Mouse (Mus musculus) hindbrain, postnatal 0 days (tissue): Measurements from ENCODE around the gene Pcolce. TPM values are rescaled to one million over a fixed set of nuclear protein-coding genes. Genes with fewer than 3 reads are reported as not detected.
A peak's percentile ranks its signal among the peaks of the same experiment; 100 is the strongest.

Experiments
- ATAC-seq: fragments of 200-750 bp; cut with Nextera tagmentation; 2 replicates; pipeline ENCODE4 v1.8.0; 2017; ENCODE audit warnings: mild to moderate bottlenecking, moderate TSS enrichment, moderate library complexity
- DNase-seq: peaks from one replicate; pipeline ENCODE4 v3.0.0-alpha.2; 2015; ENCODE audit warnings: low spot score
- H3K27ac ChIP-seq: fragments of 300-500 bp; sonication (generic); 2 replicates; pipeline ENCODE4 v1.5.1; 2014; ENCODE audit warnings: mild to moderate bottlenecking
- H3K27me3 ChIP-seq: fragments of 300-500 bp; sonication (generic); 2 replicates; pipeline ENCODE4 v1.6.1; 2014; ENCODE audit warnings: low read length, mixed read lengths; ENCODE audit not compliant: insufficient read depth
- H3K36me3 ChIP-seq: fragments of 300-500 bp; sonication (generic); 2 replicates; pipeline ENCODE4 v1.6.1; 2014; ENCODE audit warnings: low read length, mixed read lengths; ENCODE audit not compliant: insufficient read depth
- H3K4me1 ChIP-seq: fragments of 300-500 bp; sonication (generic); 2 replicates; pipeline ENCODE4 v1.6.1; 2014; ENCODE audit warnings: antibody characterized with exemption, low read length, mixed read lengths; ENCODE audit not compliant: insufficient read depth
- H3K4me2 ChIP-seq: fragments of 300-500 bp; sonication (generic); 2 replicates; pipeline ENCODE4 v1.6.1; 2014; ENCODE audit warnings: low read depth, mild to moderate bottlenecking, low read length, moderate library complexity, mixed read lengths
- H3K4me3 ChIP-seq: fragments of 300-500 bp; sonication (generic); 2 replicates; pipeline ENCODE4 v1.5.1; 2014; ENCODE audit warnings: low read length
- H3K9ac ChIP-seq: fragments of 300-500 bp; sonication (generic); replicated peaks from 2 replicates; pipeline ENCODE4 v1.6.1; 2014; ENCODE audit warnings: mild to moderate bottlenecking, low read length, moderate library complexity, mixed read lengths
- H3K9me3 ChIP-seq: fragments of 300-500 bp; sonication (generic); 2 replicates; pipeline ENCODE4 v1.6.1; 2016; ENCODE audit warnings: low read length, mixed read lengths
- CTCF ChIP-seq: IDR thresholded peaks from 2 replicates; pipeline ENCODE4 v1.5.1; 2016; ENCODE audit warnings: antibody characterized with exemption, control low read depth, low read depth
- WGBS: fragments of 180-500 bp; shearing (Covaris S2); extraction: QIAGEN DNeasy Blood & Tissue Kit; methylation state at CpG from one replicate; pipeline ENCODE4 v1.1.7; 2014; 5-methylcytosine and 5-hydroxymethylcytosine counted together
- polyA plus RNA-seq: library from polyadenylated mRNA; unstranded; fragments of >200 nt; fragmentation: Nextera tagmentation; extraction: Ambion mirVana; gene quantifications from 2 replicates; pipeline ENCODE4 v1.2.1, GENCODE M21; 2015
- total RNA-seq: library from RNA; depleted of rRNA; stranded (reverse); fragments of >200 nt; gene quantifications from 2 replicates; pipeline ENCODE4 v1.2.3, GENCODE M21; 2014

Pcolce gene
- total and polyA plus RNA-seq, 2 experiments from 2014 or later: 22.0 to 26.2 TPM

DNA sequence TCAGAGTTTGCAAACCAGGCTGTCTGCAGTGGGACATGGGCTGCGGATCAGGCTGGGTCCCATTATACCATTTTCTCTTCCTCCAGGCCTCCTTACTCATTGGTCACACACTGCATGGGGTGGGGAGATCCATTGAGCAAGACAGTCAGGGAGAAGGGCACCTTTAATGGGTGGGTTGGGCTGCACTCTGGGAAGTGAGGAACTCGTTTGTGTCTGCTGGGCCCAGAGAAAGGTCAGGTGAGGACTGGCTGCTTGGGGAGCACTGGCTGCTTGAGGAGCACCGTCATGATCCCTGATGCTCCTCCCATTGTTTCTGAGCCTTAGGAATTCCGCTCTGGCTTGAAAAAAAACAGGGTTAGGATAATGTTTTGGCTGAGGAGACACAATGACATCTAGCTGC is 29.3 kb upstream of the Pcolce start:
- ATAC-seq (no peak), DNase-seq (no peak)
- no peak overlapping the region for H3K4me3 ChIP-seq
- H3K4me1 ChIP-seq: peaks cover 5% of the 10 kb centered on the region; the same call in 1 of the 2 replicates
- peaks cover 17% of the 10 kb centered on the region for H3K27me3 ChIP-seq
- H3K9ac ChIP-seq: no peak overlapping the region
- H3K27ac ChIP-seq: no peak overlapping the region
- WGBS: 47% methylated on average over 4 of the region's 4 CpGs
- H3K4me2 ChIP-seq: no peak overlapping the region
- H3K9me3 ChIP-seq: no peaks in the 10 kb centered on the region
- TF ChIP-seq CTCF: no peak
- peaks cover 18% of the 10 kb centered on the region; the same call in 1 of the 2 replicates for H3K36me3 ChIP-seq

DNA sequence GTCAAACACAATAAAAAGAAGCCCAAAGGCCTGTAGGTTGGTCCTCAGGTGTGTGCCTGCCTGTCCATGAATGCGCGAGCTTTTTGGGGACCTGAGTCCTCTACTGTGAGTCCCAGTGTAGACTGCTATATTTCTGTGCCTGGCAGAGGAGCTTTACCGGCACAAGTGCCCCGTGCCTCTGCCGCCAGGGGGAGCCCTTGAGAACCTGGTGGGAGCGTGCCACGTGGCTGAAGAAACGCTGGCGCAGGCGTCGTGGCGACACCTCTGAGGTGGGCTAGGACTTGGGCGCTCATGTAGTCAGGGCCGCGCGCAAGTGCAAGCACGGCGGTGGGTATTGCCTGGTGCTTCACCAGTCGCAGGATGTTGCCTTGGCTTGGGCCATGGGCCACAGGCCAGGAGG is 27.5 kb upstream of the Pcolce start, which contains the start of gene Sap25:
Gene Sap25, plus strand, starts transcription at position 281 of the 400 bp plus-strand sequence.
- 88% methylated on average over 19 of the region's 19 CpGs for WGBS
- H3K27ac ChIP-seq: no peak within 1 kb of the TSS
- peaks cover 5% of the 10 kb centered on the region; the same call in 1 of the 2 replicates for H3K4me1 ChIP-seq
- H3K9me3 ChIP-seq: no peaks in the 10 kb centered on the region
- H3K27me3 ChIP-seq: peaks cover 13% of the 10 kb centered on the region
- DNase-seq (no peak), ATAC-seq (no peak)
- no peak within 1 kb of the TSS for H3K4me2 ChIP-seq
- H3K36me3 ChIP-seq: peaks cover 33% of the 10 kb centered on the region; the same call in 1 of the 2 replicates
- no peak within 1 kb of the TSS for H3K4me3 ChIP-seq
- H3K9ac ChIP-seq: no peak within 1 kb of the TSS
- TF ChIP-seq CTCF: peak; percentile 42

DNA sequence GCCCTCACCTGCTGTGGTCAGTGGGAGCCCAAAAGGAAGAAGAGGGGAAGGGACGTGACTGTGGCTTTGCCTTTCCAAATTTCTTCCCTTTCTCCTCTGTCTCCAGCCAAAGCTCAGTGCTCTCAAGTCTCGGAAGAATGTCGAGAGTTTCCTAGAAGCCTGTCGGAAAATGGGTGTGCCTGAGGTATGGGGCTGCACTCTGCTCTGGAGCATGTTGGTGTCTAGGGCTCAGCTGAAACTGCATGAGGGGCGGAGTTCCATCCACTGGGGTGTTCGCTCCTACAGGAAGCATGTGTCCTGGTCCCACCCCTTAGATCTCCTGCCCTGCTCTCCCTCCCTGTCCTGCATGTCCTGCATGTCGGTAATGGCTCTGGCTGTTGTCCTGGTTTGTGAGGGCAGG is 25.9 kb upstream of the Pcolce start:
- ATAC-seq: no peak
- Histone ChIP-seq H3K27ac (no peak overlapping the region), H3K36me3 (peaks cover 43% of the 10 kb centered on the region; the same call in 1 of the 2 replicates), H3K27me3 (no peaks in the 10 kb centered on the region; the same call in 1 of the 2 replicates), H3K9me3 (no peaks in the 10 kb centered on the region), H3K4me3 (no peak overlapping the region), H3K4me1 (no peaks in the 10 kb centered on the region), H3K9ac (no peak overlapping the region), H3K4me2 (no peak overlapping the region)
- no peak for TF ChIP-seq CTCF
- WGBS: 82% methylated on average over 7 of the region's 7 CpGs
- no peak for DNase-seq

DNA sequence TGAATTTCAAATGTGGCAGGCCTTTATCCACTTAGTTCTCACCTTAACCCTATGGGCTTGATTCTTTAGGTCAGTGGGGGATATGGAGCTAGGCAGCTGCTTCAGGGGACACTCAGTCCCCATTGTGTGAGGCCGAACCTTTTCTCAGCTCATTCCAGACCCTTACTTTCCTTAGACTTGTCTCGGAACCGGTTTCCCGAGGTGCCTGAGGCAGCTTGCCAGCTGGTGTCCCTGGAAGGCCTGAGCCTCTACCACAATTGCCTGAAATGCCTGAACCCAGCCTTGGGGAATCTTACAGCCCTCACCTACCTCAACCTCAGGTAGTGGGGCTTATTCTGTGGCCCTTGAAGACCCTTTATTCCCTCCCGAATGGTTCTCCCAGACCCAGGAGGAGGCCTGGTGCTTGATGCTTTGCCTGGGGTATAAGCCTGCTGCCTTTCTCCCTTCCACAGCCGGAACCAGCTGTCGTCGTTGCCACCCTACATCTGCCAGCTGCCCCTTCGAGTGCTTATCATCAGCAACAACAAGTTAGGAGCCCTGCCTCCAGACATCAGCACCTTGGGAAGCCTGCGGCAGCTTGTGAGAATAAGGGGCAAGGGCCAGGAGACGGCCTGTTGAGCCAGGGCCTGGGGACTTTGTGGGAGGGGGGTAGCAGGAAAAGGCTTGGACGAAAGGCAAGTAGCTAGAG is 20.0 kb upstream of the Pcolce start:
- H3K4me1 ChIP-seq: peaks cover 18% of the 10 kb centered on the region
- no peak overlapping the region for H3K4me3 ChIP-seq
- peaks cover 34% of the 10 kb centered on the region for H3K36me3 ChIP-seq
- H3K27me3 ChIP-seq: no peaks in the 10 kb centered on the region
- no peak overlapping the region for H3K9ac ChIP-seq
- no peak overlapping the region for H3K4me2 ChIP-seq
- 66% methylated on average over 12 of the region's 12 CpGs for WGBS
- no peak for DNase-seq
- no peaks in the 10 kb centered on the region for H3K9me3 ChIP-seq
- no peak for ATAC-seq
- no peak overlapping the region for H3K27ac ChIP-seq
- no peak for TF ChIP-seq CTCF

DNA sequence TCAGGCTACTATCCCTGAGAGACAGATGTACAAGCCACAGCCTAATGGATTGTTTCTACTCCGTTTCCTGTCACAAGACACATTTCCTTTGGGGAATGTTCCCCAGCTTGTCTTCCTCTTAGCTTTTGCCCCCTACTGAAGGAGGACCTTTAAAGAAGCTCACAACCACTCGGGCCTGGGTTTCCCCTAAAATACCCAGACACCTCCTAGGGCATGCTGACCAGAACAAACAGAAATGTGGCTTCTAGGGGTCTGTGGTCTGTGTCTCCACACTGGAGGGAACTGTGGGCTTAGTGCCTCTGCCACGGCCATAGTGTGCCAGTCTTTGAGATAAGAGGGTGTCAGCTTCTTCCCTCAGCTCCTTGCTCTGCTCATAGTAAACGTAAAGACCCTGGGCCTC is 18.0 kb upstream of the Pcolce start:
- no peak overlapping the region for H3K4me2 ChIP-seq
- H3K9ac ChIP-seq: no peak overlapping the region
- DNase-seq: no peak
- no peak overlapping the region for H3K4me3 ChIP-seq
- no peak for TF ChIP-seq CTCF
- H3K27me3 ChIP-seq: no peaks in the 10 kb centered on the region
- H3K9me3 ChIP-seq: no peaks in the 10 kb centered on the region
- 67% methylated on average over 4 of the region's 4 CpGs for WGBS
- no peak for ATAC-seq
- peaks cover 22% of the 10 kb centered on the region for H3K36me3 ChIP-seq
- peaks cover 18% of the 10 kb centered on the region for H3K4me1 ChIP-seq
- H3K27ac ChIP-seq: peak overlapping the region; percentile 33; the same call in 1 of the 2 replicates

DNA sequence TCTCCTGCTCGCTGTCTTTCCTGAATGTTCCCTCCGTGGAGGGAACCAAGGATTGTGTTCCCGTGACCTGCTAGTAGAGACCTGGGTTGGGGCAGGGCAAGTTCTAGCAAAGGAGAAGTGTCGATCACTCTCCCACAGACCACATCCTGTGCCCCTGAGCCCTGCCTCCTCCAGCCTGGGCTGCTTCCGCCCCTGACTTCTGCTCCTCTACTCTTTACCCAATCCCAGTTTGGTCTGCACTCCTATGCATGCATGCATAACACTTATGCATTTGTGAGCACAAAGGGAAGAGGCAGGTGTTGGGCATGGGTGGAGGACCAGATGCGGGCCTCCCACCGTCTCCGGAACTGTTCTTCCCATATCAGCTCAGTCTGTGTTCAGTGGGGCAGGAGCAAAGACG is 17.6 kb upstream of the Pcolce start:
- H3K36me3 ChIP-seq: peaks cover 19% of the 10 kb centered on the region
- peak overlapping the region; percentile 54 for H3K27ac ChIP-seq

DNA sequence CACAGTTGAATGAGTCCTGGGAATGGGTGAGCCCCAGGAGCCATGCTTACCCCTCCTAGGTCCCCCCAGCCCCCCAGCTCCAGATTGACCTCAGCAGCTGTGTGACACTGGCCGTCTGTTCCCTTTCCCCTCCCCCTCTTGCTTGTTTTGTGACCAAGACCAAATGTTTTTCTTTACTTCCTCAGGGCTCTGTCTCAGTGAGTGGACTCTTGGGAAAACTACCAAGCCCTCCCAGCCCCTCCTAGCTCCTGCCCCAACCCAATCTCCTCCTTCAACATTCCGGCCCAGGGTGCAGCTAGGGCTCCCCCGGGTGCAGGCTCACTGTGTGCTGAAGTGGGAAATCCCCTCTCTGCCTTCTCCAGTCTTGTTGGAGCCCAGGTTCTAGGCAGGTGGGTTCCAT is 17.0 kb upstream of the Pcolce start:
- no peak for ATAC-seq
- TF ChIP-seq CTCF: no peak
- Histone ChIP-seq H3K9me3 (no peaks in the 10 kb centered on the region), H3K4me1 (peaks cover 18% of the 10 kb centered on the region), H3K27ac (peak overlapping the region; percentile 54), H3K4me3 (no peak overlapping the region; the same call in 1 of the 2 replicates), H3K4me2 (peak overlapping the region; percentile 99), H3K36me3 (peaks cover 15% of the 10 kb centered on the region), H3K9ac (peak overlapping the region; percentile 90; the same call in 1 of the 2 replicates), H3K27me3 (no peaks in the 10 kb centered on the region)
- 37% methylated on average over 3 of the region's 3 CpGs for WGBS
- DNase-seq: no peak

More for the DNA sequence above, 17.6 kb upstream of the Pcolce start:
- Histone ChIP-seq H3K4me2 (peak overlapping the region; percentile 99), H3K4me3 (no peak overlapping the region; the same call in 1 of the 2 replicates), H3K27me3 (no peaks in the 10 kb centered on the region), H3K9me3 (no peaks in the 10 kb centered on the region), H3K4me1 (peaks cover 18% of the 10 kb centered on the region), H3K9ac (peak overlapping the region; percentile 26; the same call in 1 of the 2 replicates)
- TF ChIP-seq CTCF: no peak
- 63% methylated on average over 9 of the region's 9 CpGs for WGBS
- DNase-seq (no peak), ATAC-seq (no peak)
